Mouse (Mus musculus) forebrain, embryonic 16.5 days (tissue): Measurements from ENCODE around the gene Pkm. TPM values are rescaled to one million over a fixed set of nuclear protein-coding genes. Genes with fewer than 3 reads are reported as not detected.

Experiments used
- ATAC-seq: fragments of 200-750 bp; cut with Nextera tagmentation; 2 replicates; pipeline ENCODE4 v1.8.0; 2017; ENCODE audit warnings: mild to moderate bottlenecking, moderate library complexity
- H3K27ac ChIP-seq: fragments of 300-500 bp; sonication (generic); 2 replicates; pipeline ENCODE4 v1.5.1; 2014; ENCODE audit warnings: low read length, control low read depth
- H3K27me3 ChIP-seq: fragments of 300-500 bp; sonication (generic); replicated peaks from 2 replicates; pipeline ENCODE4 v1.6.1; 2014; ENCODE audit warnings: low read length; ENCODE audit not compliant: control insufficient read depth, insufficient read depth
- H3K36me3 ChIP-seq: fragments of 300-500 bp; sonication (generic); 2 replicates; pipeline ENCODE4 v1.6.1; 2014; ENCODE audit not compliant: control insufficient read depth, insufficient read depth
- H3K4me1 ChIP-seq: fragments of 300-500 bp; sonication (generic); replicated peaks from 2 replicates; pipeline ENCODE4 v1.6.1; 2014; ENCODE audit warnings: low read length; ENCODE audit not compliant: control insufficient read depth, insufficient read depth
- H3K4me2 ChIP-seq: fragments of 300-500 bp; sonication (generic); 2 replicates; pipeline ENCODE4 v1.6.1; 2014; ENCODE audit warnings: mild to moderate bottlenecking, low read length, control low read depth
- H3K4me3 ChIP-seq: fragments of 300-500 bp; sonication (generic); replicated peaks from 2 replicates; pipeline ENCODE4 v1.5.1; 2014; ENCODE audit warnings: mild to moderate bottlenecking, low read length, control low read depth
- H3K9ac ChIP-seq: fragments of 300-500 bp; sonication (generic); replicated peaks from 2 replicates; pipeline ENCODE4 v1.6.1; 2014; ENCODE audit warnings: low read depth, low read length, control low read depth
- H3K9me3 ChIP-seq: fragments of 300-500 bp; sonication (generic); 2 replicates; pipeline ENCODE4 v1.6.1; 2016; ENCODE audit warnings: low read length; ENCODE audit not compliant: control insufficient read depth
- WGBS: fragments of 180-500 bp; shearing (Covaris S2); extraction: QIAGEN DNeasy Blood & Tissue Kit; methylation state at CpG from one replicate; pipeline ENCODE4 v1.1.7; 2014; 5-methylcytosine and 5-hydroxymethylcytosine counted together
- polyA plus RNA-seq: library from polyadenylated mRNA; unstranded; fragments of >200 nt; fragmentation: Nextera tagmentation; extraction: Ambion mirVana; gene quantifications from 2 replicates; pipeline ENCODE4 v1.2.1, GENCODE M21; 2015

Pkm gene
- polyA plus RNA-seq, 1 experiment from 2014 or later = 1,186 TPM

DNA sequence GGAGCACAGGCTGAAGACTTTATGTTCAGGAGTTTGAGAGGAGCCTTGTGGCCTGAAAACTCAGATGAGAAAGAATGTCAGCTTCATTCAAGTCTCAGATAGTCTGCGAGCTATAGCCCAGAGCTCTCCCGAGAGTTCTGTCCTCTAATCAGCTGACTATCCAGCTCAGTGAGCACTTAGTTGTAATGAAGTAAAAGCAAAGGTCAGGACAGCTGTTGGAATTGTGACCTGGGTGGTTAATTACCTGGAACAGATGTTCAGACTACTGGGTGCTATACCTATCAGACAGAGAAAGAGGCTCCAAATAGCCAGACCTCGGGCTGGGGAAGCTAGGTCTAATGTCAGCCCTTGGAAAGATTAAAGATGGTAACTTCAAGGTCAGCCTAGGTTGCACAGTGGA is 7.8 kb downstream of the Pkm start:
- ATAC-seq = no peak
- WGBS = 55% methylated on average over 3 of the region's 3 CpGs
- H3K9ac ChIP-seq = no peak overlapping the region
- no peak overlapping the region for H3K27ac ChIP-seq
- peaks cover 25% of the 10 kb centered on the region for H3K36me3 ChIP-seq
- no peak overlapping the region for H3K4me2 ChIP-seq
- H3K27me3 ChIP-seq = no peaks in the 10 kb centered on the region
- H3K4me1 ChIP-seq = peaks cover 48% of the 10 kb centered on the region
- H3K4me3 ChIP-seq = no peak overlapping the region
- H3K9me3 ChIP-seq = no peaks in the 10 kb centered on the region

DNA sequence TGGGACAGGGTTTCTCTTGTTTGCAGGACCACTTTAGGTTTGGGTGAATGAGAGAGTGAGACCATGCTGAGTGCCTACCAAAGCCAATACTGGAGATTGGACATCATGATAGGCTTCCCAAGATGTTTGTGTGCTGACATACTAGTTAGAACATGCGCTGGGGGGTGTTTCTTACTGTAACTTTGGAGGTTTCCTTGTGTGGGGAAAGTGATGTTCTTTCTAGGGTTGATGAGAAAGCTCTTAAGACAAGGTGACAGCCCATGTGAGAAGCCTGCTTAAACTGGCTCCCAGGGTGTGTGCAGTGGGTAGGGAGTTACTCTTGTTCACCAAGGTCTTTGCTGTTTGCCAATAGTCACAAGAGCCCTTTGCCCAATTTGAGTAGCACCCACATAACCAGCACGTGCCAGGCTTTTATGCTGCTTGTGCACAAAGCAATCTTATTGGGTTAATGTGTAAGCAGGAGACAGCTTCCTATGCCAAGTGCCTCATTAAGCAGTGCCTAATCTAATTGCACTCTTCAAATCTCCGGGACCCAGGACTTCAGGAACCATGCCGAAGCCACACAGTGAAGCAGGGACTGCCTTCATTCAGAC is 8.6 kb downstream of the Pkm start:
- H3K4me1 ChIP-seq = peaks cover 40% of the 10 kb centered on the region
- H3K9me3 ChIP-seq = no peaks in the 10 kb centered on the region
- no peak overlapping the region for H3K4me3 ChIP-seq
- peak; percentile 36 for ATAC-seq
- no peaks in the 10 kb centered on the region for H3K27me3 ChIP-seq
- H3K27ac ChIP-seq = no peak overlapping the region
- peaks cover 28% of the 10 kb centered on the region for H3K36me3 ChIP-seq
- WGBS = 38% methylated on average over 4 of the region's 4 CpGs
- H3K4me2 ChIP-seq = no peak overlapping the region
- H3K9ac ChIP-seq = no peak overlapping the region

DNA sequence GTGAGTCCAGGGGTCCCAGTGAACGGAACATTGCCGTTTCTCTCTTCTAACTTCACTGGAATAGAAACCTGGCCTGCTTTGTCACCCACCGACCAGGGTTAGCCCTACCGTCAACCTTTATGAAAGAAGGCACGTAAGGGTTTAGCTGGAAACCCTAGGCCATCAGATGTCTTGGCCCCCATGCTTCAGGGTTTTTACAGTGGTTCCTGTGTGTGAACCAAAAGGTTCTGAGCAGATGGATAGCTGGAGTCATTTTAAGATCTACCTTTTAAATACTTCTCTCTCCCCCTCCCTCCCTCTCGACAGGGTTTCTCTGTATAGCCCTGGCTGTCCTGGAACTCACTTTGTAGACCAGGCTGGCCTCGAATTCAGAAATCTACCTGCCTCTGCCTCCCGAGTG is 9.8 kb downstream of the Pkm start:
- H3K9me3 ChIP-seq = no peaks in the 10 kb centered on the region
- 86% methylated on average over 8 of the region's 8 CpGs for WGBS
- H3K4me3 ChIP-seq = no peak overlapping the region
- peaks cover 28% of the 10 kb centered on the region for H3K4me1 ChIP-seq
- peaks cover 36% of the 10 kb centered on the region for H3K36me3 ChIP-seq
- no peak overlapping the region for H3K9ac ChIP-seq
- H3K27ac ChIP-seq = no peak overlapping the region
- H3K27me3 ChIP-seq = no peaks in the 10 kb centered on the region
- no peak for ATAC-seq
- H3K4me2 ChIP-seq = no peak overlapping the region

DNA sequence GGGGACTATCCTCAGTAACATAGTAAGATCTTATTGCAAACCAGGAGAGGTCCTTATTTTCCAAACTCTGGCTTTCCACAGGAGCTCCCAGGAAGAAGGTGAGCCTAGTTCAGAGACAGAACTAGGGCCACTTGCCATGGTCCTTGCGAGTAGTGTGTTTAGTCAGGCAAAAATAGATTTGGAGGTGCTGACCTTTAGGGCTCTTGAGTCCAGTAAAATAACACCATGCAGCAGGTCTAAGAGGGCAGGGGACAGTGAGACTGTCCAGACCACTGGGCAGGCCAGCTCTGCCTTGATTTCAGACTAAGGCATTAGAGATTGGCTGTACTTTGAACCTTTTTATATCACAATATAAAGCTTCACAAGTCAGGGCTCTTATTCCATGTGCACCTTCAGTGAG is 10.6 kb downstream of the Pkm start:
- Histone ChIP-seq H3K27ac (no peak overlapping the region), H3K27me3 (no peaks in the 10 kb centered on the region), H3K4me2 (no peak overlapping the region), H3K36me3 (peaks cover 38% of the 10 kb centered on the region), H3K4me3 (no peak overlapping the region), H3K9me3 (no peaks in the 10 kb centered on the region), H3K9ac (no peak overlapping the region), H3K4me1 (peaks cover 20% of the 10 kb centered on the region)
- WGBS = 100% methylated on average over 1 of the region's 1 CpGs
- ATAC-seq = no peak

DNA sequence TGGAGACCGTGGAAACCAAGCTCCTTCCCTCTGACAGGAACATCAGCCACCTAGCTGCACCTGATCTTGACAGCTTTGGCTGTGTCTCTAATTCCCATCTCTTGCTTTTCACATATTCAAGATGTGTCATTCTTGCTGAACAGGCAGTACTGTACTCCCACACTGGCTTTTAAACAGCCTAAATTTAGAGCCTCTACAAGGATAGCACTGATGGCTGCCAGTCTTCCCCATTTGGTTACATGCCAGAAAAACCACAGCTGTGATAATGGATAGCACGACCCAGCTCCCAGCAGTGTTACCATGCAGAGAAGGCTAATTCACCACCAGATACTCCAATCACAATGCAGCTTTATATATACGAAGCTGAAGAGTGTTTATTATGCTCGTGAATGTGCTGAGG is 11.1 kb downstream of the Pkm start:
- Histone ChIP-seq H3K9me3 (no peaks in the 10 kb centered on the region), H3K27me3 (no peaks in the 10 kb centered on the region), H3K4me3 (no peak overlapping the region), H3K9ac (no peak overlapping the region), H3K36me3 (peaks cover 42% of the 10 kb centered on the region), H3K4me1 (peaks cover 16% of the 10 kb centered on the region), H3K4me2 (no peak overlapping the region), H3K27ac (no peak overlapping the region)
- peak; percentile 47 for ATAC-seq
- WGBS = 58% methylated on average over 4 of the region's 4 CpGs

DNA sequence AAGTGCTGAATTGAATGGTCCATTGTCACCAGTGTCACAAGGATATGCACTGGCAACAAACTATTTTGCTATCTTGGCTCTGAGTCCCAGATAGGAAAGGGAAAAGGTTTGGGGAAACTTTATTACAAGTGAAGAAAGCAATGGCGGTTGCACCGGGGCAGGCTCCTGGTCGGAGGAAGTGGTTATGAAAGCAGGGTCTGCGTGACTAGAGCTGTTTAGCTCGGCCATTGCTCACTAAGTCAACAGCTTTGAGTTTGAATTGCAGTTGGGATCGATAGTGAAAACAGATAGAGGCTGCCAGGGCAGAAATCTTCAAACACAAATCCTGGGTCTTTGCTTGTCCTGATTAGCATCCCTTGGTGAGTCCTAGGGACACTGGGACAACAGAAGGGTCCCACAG is 11.7 kb downstream of the Pkm start:
- H3K4me2 ChIP-seq = no peak overlapping the region
- H3K27ac ChIP-seq = no peak overlapping the region
- H3K4me3 ChIP-seq = no peak overlapping the region
- no peak overlapping the region for H3K9ac ChIP-seq
- H3K4me1 ChIP-seq = peaks cover 14% of the 10 kb centered on the region
- WGBS = 84% methylated on average over 6 of the region's 6 CpGs
- peaks cover 48% of the 10 kb centered on the region for H3K36me3 ChIP-seq
- H3K9me3 ChIP-seq = no peaks in the 10 kb centered on the region
- ATAC-seq = no peak
- no peaks in the 10 kb centered on the region for H3K27me3 ChIP-seq

DNA sequence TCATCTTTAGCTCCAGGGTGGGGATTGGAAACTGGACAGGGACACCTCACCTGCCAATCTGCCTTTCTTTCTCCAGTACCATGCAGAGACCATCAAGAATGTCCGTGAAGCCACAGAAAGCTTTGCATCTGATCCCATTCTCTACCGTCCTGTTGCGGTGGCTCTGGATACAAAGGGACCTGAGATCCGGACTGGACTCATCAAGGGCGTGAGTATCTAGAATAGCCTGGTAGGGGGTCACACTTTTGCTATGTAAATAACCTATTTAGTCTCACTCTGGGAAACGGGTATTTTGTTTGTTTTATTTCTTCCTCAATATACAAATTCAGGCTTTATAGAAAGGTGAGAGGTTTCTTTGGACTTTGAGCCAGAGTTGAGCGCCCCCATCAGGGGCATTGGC is 12.3 kb downstream of the Pkm start:
- Histone ChIP-seq H3K9ac (no peak overlapping the region), H3K4me3 (no peak overlapping the region), H3K36me3 (peaks cover 53% of the 10 kb centered on the region), H3K4me1 (peaks cover 14% of the 10 kb centered on the region), H3K4me2 (no peak overlapping the region), H3K27ac (no peak overlapping the region), H3K27me3 (no peaks in the 10 kb centered on the region), H3K9me3 (no peaks in the 10 kb centered on the region)
- 75% methylated on average over 7 of the region's 7 CpGs for WGBS
- no peak for ATAC-seq

DNA sequence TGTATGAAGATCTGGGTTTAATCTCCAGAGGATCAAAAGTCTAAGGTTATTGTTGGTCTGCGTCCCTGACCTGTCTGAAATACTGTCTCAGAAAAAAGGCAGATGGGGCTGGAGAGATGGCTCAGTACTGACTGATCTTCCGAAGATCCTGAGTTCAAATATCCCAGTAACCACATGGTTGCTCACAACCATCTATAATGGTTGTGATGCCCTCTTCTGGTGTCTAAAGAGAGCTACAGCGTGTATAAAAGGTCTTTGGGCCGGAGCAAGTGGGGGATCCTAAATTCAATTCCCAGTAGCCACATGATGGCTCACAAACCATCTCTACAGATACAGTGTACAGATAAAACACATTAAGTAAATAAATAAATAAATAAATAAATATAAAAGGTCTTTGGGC is 13.0 kb downstream of the Pkm start:
- 76% methylated on average over 4 of the region's 4 CpGs for WGBS
- peaks cover 55% of the 10 kb centered on the region for H3K36me3 ChIP-seq

DNA sequence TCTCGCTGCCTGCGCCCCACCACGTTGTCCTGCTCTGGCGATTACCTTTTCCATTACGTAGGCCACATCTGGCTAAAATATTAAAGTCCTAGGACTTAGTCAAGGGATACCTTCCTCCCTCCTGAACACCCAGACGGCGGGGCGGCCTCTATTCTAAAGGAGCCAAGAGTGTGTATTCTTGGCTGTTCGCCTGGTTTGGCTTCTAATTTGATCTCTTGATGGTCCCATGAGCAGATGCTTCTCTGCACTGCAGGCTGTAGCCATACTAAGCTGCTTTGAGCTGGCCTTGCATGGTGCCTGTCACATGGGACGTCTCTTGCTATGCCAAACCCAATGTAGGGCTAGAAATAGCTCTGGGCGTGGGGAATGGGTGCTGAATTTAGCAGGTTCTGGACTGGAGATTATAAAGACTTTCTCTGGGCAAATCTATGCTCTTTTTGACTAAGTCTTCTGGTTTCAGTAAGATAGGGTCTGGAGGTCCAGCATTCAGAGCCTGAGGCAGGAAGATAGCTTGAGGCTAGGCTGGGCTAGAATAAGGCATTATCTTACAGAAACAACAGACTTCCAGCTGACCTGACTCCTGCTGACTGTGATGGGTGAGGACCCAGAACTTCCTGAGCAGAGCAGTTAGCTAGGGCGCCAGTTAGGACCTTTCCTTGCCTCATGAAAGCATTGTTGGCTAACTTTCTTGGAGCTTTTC is 16.2 kb downstream of the Pkm start:
- no peak overlapping the region for H3K9ac ChIP-seq
- H3K27me3 ChIP-seq = no peaks in the 10 kb centered on the region
- 80% methylated on average over 12 of the region's 12 CpGs for WGBS
- H3K9me3 ChIP-seq = no peaks in the 10 kb centered on the region
- ATAC-seq = no peak
- H3K4me1 ChIP-seq = no peaks in the 10 kb centered on the region
- no peak overlapping the region for H3K27ac ChIP-seq
- H3K4me3 ChIP-seq = no peak overlapping the region
- peaks cover 64% of the 10 kb centered on the region for H3K36me3 ChIP-seq
- H3K4me2 ChIP-seq = no peak overlapping the region

More for the DNA sequence above, 13.0 kb downstream of the Pkm start:
- Histone ChIP-seq H3K4me2 (no peak overlapping the region), H3K9ac (no peak overlapping the region), H3K4me1 (peaks cover 7% of the 10 kb centered on the region), H3K9me3 (no peaks in the 10 kb centered on the region), H3K27ac (no peak overlapping the region), H3K4me3 (no peak overlapping the region), H3K27me3 (no peaks in the 10 kb centered on the region)
- no peak for ATAC-seq
